Mouse (Mus musculus): ENCODE measurements around the gene 4930523C07Rik.

- TF ChIP-seq POLR2A (IDR thresholded peaks at IDR 0.05; ENCODE audit: borderline replicate concordance, low read depth, low read length) = no peak
- no peak for TF ChIP-seq CTCF (IDR thresholded peaks at IDR 0.05; ENCODE audit: low read depth, low read length)
These were observed 5.1 kb downstream of the 4930523C07Rik start for GRCm38 (mm10) chr1:160049131-160049880.
